Mouse (Mus musculus) liver, adult 2 months (tissue): ENCODE results near the gene Ntn3.

Experiments
- CTCF ChIP-seq: fragments of 200-500 bp; IDR thresholded peaks from 2 replicates; pipeline ENCODE4 v1.5.1; 2011; ENCODE audit warnings: low read depth, low read length, control low read depth
- POLR2A ChIP-seq: fragments of 200-500 bp; IDR thresholded peaks from 2 replicates; pipeline ENCODE4 v1.6.1; 2011; ENCODE audit warnings: low read length, control low read depth; ENCODE audit not compliant: insufficient read depth; ENCODE audit errors: extremely low read depth

DNA sequence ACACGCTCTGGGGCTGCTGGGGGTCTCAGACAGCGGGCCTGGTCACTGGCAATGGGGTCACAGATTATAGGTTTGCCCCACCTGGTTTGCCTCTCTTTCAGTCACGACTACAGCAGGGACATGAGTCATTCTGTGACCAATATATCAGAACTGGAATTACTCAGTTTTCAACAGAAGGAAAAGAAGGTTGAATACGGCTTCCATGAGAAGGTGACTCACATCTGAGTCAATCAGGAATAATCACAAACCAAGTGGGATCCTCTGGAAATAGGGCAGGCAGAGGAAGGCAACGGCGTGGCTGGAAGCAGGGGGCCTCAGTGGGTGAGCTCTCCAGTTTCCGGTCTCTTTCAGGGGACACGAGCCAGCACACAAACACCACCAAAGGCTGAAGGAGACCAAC lies 34.7 kb upstream of the Ntn3 start:
- TF ChIP-seq CTCF (no peak), POLR2A (no peak)
